Mouse (Mus musculus): ENCODE data around the gene Zfp473.

GRCm38 (mm10) chr7:44709881-44710280, 41.0 kb downstream of the Zfp473 start:
- TF ChIP-seq CTCF (IDR thresholded peaks at IDR 0.05; ENCODE audit: control insufficient read depth, insufficient read depth, insufficient replicate concordance, low read depth, low read length) (no peak), POLR2A (IDR thresholded peaks at IDR 0.05; ENCODE audit: control insufficient read depth, low read depth, low read length) (no peak)
